Mouse (Mus musculus) fibroblast of lung, adult 2 months (primary cell): Measurements from ENCODE around the gene Mapk8.

Experiments used
- DNase-seq: peaks from one replicate; pipeline ENCODE4 v3.0.0-alpha.2; 2011; ENCODE audit warnings: low read depth

Gene Mapk8

GRCm38 (mm10) chr14:33348146-33348545, 98.8 kb downstream of the Mapk8 start:
- no peak for DNase-seq

DNA sequence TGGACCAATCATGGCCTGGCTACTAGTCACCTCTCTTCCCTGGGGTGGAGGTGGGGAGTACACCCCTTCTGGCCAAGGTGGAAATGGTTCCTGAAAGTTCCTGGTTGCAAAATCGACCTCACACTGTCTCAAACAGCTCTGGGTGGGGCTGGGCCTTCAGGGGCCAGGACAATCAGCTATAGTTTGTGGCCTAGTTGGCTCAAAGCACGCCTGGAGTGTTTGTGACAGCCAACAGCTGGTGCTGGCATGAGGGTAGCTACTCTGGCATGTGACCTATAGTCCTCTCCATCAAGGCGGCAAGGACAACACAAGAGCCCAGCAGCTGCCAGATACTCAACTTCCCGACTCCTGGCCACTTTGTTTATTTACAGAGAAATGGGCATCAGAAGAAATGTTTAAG, 99.2 kb downstream of the Mapk8 start:
- no peak for DNase-seq

DNA sequence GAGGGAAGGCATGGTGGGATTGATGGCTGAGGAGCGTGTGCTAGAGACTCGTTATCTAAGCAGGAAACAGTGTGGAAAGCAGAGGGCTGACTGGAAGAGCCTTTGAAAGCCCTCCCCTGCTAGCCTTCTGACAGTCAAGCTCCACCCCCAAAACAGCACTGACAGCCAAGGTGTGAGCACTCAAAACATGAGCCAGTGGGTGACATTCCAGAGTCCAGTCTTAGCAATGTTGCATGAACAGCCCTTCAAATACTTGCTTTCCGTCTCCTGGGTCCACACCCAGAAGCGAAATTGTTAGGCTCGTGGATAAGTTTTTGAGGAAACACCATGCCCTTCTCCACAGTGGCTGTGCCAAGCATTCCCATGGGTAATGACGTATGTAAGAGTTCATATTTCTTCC, 100.4 kb downstream of the Mapk8 start:
- DNase-seq, result no peak

- no peak for DNase-seq
These were observed 103.7 kb downstream of the Mapk8 start for GRCm38 (mm10) chr14:33343131-33343725.

- DNase-seq, result no peak
These were observed 108.3 kb downstream of the Mapk8 start for GRCm38 (mm10) chr14:33338684-33339083.

- DNase-seq, result no peak
These were observed 111.2 kb downstream of the Mapk8 start for GRCm38 (mm10) chr14:33335733-33336132.

- no peak for DNase-seq
These were observed 112.6 kb downstream of the Mapk8 start for GRCm38 (mm10) chr14:33334402-33334801.

GRCm38 (mm10) chr14:33333833-33334232, 113.1 kb downstream of the Mapk8 start:
- no peak for DNase-seq

DNA sequence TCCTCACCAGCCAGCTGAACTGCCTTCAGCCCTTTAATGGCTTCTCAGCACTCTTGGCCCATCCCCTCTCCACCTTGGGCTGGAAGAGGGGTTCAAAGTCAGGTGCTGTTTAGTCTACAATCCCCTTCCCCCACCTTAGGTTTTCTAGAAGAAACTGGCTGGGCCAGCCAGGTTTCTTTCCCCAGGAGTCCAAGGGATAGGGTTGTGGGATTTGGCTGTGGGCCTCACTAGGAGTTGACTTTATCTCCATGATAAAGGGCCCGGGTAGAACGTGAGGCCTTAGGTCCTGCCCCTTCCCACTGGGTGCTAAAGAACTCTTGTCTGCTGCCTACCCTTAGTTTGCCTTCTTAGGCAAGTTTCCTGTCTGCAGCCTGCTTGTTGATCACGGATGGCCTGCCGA, 115.3 kb downstream of the Mapk8 start:
- no peak for DNase-seq

GRCm38 (mm10) chr14:33330986-33331385, 116.0 kb downstream of the Mapk8 start:
- DNase-seq, result no peak

DNA sequence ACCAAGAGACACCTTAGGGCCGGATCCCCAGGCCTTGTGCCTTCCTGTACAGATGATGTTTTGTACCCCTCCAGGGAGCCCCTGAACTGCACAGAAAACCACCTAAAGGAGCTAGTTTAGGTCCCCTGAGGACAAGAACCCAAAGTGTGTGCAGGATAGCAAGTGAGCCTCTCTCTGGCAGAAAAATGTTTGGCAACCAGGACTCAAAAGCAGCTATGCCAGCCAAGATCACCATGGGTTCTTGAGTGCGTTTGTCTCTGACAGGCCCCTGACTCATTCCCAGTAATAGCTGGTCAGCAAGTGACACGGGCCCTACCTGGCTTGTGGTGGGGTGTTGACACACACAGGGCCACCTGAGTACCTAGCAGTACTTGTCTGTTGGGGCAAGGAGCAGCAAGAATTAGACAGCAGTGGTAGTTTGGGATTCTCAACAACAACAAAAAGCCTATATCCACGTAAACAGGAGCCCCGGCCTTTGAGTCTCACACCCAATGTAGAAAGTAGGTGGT, 117.6 kb downstream of the Mapk8 start:
- no peak for DNase-seq

DNA sequence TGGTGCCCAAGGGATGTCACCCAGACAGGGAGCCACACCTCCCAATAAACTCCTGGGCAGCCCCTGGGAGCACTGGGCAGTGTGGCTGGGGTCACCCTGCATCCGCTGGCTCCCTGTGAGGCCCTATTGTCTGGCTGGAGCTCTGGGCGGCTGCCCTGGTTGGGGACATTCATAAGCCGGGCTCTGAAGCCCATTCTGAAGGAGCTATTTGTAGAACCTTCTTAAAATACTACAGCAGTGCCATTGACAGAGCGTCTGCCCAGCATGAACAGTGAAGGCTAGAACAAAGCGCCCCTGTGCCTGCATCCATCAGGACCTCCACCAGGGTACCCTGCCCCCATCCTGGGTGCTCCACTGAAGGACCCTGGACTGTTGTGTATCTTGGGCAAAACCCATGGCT, 118.6 kb downstream of the Mapk8 start:
- no peak for DNase-seq
